Comparison of ENCODE assay signal across 9 mouse cellular contexts in the genomic region with DNA sequence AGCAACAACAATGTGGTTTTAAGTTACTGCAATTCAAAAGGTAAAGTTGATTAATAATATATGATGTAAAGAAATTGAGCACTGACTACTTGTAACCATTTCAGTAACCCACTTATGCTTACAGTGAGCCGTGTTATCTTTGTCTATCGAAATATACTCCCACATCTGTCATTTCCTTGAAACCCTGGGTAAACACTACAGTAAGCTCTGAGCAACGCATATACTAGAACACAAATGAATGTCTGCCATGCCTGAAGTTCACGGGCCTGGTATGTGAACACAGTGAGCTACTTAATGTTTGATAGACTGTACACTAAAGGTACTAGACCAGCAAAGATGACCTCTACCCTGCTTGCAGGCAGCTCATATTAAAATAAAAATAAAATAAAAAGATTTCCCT. TPM values are rescaled to one million over a fixed set of nuclear protein-coding genes. Genes with fewer than 3 reads are reported as not detected.
DNase-seq lines count a peak whose midpoint lies in the region; ATAC-seq and TF ChIP-seq lines count a peak whose summit lies in the region.
"Had no signal": no experiment of that assay in that cellular context is flagged by ENCODE, and none has a peak within 500 bp of the region (broad histone marks: within the 10 kb centered on the region; RNA-seq: fewer than 3 reads in every experiment).

No protein-coding gene starts in this region.

- 20% methylated on average over 4 of the region's 4 CpGs for WGBS in cerebellum, adult 2 months
- WGBS in lung, adult 2 months = 11% methylated on average over 4 of the region's 4 CpGs
- WGBS in intestine, embryonic 14.5 days = 42% methylated on average over 4 of the region's 4 CpGs
- WGBS in neural tube, embryonic 15.5 days = 66% methylated on average over 4 of the region's 4 CpGs

- peak overlapping the region; percentile 47 for H3K4me3 ChIP-seq in cerebellum, adult 2 months (replicated peaks; ENCODE audit: insufficient read depth, low read depth, low read length)
- H3K4me3 ChIP-seq in lung, adult 2 months (replicated peaks; ENCODE audit: extremely low read depth, low read depth, low read length) = peak overlapping the region; percentile 29
- H3K4me3 ChIP-seq in intestine, embryonic 14.5 days (ENCODE audit: low read depth, low read length) = 0 out of 2 replicates have a peak overlapping the region, but pooled peaks have one; percentile 95
- no peak overlapping the region for H3K4me3 ChIP-seq in neural tube, embryonic 15.5 days (replicated peaks)

- no peak overlapping the region for H3K9ac ChIP-seq in intestine, embryonic 14.5 days (ENCODE audit: low read length)
- H3K9ac ChIP-seq in neural tube, embryonic 15.5 days (replicated peaks) = no peak overlapping the region

- H3K36me3 ChIP-seq in intestine, embryonic 14.5 days (ENCODE audit: control insufficient read depth, insufficient read depth, low read length) = no peaks in the 10 kb centered on the region; the same call in 1 of the 2 replicates
- no peaks in the 10 kb centered on the region for H3K36me3 ChIP-seq in neural tube, embryonic 15.5 days

- TF ChIP-seq POLR2A in cerebellum, adult 2 months (IDR thresholded peaks at IDR 0.05; ENCODE audit: borderline replicate concordance, insufficient read depth, low read length) = no peak
- TF ChIP-seq POLR2A in lung, adult 2 months (IDR thresholded peaks at IDR 0.05; ENCODE audit: borderline replicate concordance, extremely low read depth, low read depth, low read length) = no peak

- no peak for TF ChIP-seq CTCF in cerebellum, adult 2 months (IDR thresholded peaks at IDR 0.05; ENCODE audit: borderline replicate concordance, insufficient read depth, low read depth, low read length)
- no peak for TF ChIP-seq CTCF in lung, adult 2 months (IDR thresholded peaks at IDR 0.05; ENCODE audit: insufficient read depth, low read length)

- intact Hi-C loops in left cerebral cortex, postnatal 4 days (cut with DNase I) = loop anchor here (10.0 kb wide), 1 partner anchor 292 kb away; a partner anchor contains a TSS

- H3K27me3 ChIP-seq in cerebellum, adult 2 months (ENCODE audit: control insufficient read depth, insufficient read depth, low read length) = no peaks in the 10 kb centered on the region
- no peaks in the 10 kb centered on the region for H3K27me3 ChIP-seq in intestine, embryonic 14.5 days (replicated peaks; ENCODE audit: control insufficient read depth, insufficient read depth, low read length)
- H3K27me3 ChIP-seq in neural tube, embryonic 15.5 days (replicated peaks) = no peaks in the 10 kb centered on the region

- H3K4me2 ChIP-seq in intestine, embryonic 14.5 days (ENCODE audit: low read length) = peak overlapping the region; percentile 89
- peak overlapping the region; percentile 90 for H3K4me2 ChIP-seq in neural tube, embryonic 15.5 days

- H3K27ac ChIP-seq in cerebellum, adult 2 months (ENCODE audit: insufficient read depth, low read length) = no peak overlapping the region
- H3K27ac ChIP-seq in intestine, embryonic 14.5 days (ENCODE audit: low read depth) = no peak overlapping the region
- H3K27ac ChIP-seq in neural tube, embryonic 15.5 days (replicated peaks) = no peak overlapping the region

- ATAC-seq in intestine, embryonic 14.5 days (replicated peaks; ENCODE audit: low FRiP score, low TSS enrichment, low read depth) = no peak
- no peak for ATAC-seq in neural tube, embryonic 15.5 days (ENCODE audit: low FRiP score)

- H3K4me1 ChIP-seq in cerebellum, adult 2 months (ENCODE audit: control insufficient read depth, insufficient read depth, low read length) = peaks cover 9% of the 10 kb centered on the region; the same call in 1 of the 2 replicates
- H3K4me1 ChIP-seq in lung, adult 2 months (ENCODE audit: control insufficient read depth, insufficient read depth, low read length) = peaks cover 14% of the 10 kb centered on the region
- peaks cover 7% of the 10 kb centered on the region for H3K4me1 ChIP-seq in intestine, embryonic 14.5 days (replicated peaks; ENCODE audit: control insufficient read depth, insufficient read depth, low read length)
- peaks cover 18% of the 10 kb centered on the region for H3K4me1 ChIP-seq in neural tube, embryonic 15.5 days

- DNase-seq in cerebellum, adult 2 months = no peak
- no peak for DNase-seq in cerebellum, postnatal 25 days
- no peak for DNase-seq in lung, adult 2 months
- no peak for DNase-seq in lung, postnatal 10 days
- DNase-seq in intestine, embryonic 14.5 days (ENCODE audit: low spot score) = no peak
- no peak for DNase-seq in left cerebral cortex, postnatal 4 days
- no peak for DNase-seq in layer of hippocampus, adult 9-10 months (ENCODE audit: low spot score)
- DNase-seq: gastrocnemius, postnatal 10 days had no signal

- H3K9me3 ChIP-seq in intestine, embryonic 14.5 days (ENCODE audit: control insufficient read depth, low read length) = no peaks in the 10 kb centered on the region
- H3K9me3 ChIP-seq in neural tube, embryonic 15.5 days (replicated peaks) = no peaks in the 10 kb centered on the region

RNA-seq across cellular contexts. Expression of a gene that starts 2.3 kb away (rescaled TPM):
- 46.8 and 48.7 TPM in 2 replicates for polyA plus RNA-seq in cerebellum, adult 2 months (2012; rRNA removed)
- polyA plus RNA-seq in lung, adult 2 months (2012; rRNA removed) = 70.0 and 123 TPM in 2 replicates
- polyA plus RNA-seq in intestine, embryonic 14.5 days (2014; fragmentation: Nextera tagmentation; extraction: Ambion mirVana) = 59.0 and 59.2 TPM in 2 replicates
- 60.5 and 62.4 TPM in 2 replicates for polyA plus RNA-seq in neural tube, embryonic 15.5 days (2015; fragmentation: Nextera tagmentation; extraction: Ambion mirVana)
- 10 to 100 TPM; 44.0 to 44.3 TPM for total RNA-seq in left cerebral cortex, postnatal 4 days (2021)
